Mouse (Mus musculus) urinary bladder, adult 2 months (tissue): ENCODE measurements around the gene Pkd2l1. TPM values are rescaled to one million over a fixed set of nuclear protein-coding genes. Genes with fewer than 3 reads are reported as not detected.

Experiments used
- DNase-seq: peaks from one replicate; pipeline ENCODE4 v3.0.0; 2022; ENCODE audit warnings: low spot score
- polyA plus RNA-seq: library from polyadenylated mRNA; depleted of rRNA; stranded (reverse); fragments of >200 nt; gene quantifications from 2 replicates; pipeline ENCODE4 v1.2.3, GENCODE M21; 2012; rRNA removed

The Pkd2l1 gene
- polyA plus RNA-seq, 1 experiment: not detected

DNA sequence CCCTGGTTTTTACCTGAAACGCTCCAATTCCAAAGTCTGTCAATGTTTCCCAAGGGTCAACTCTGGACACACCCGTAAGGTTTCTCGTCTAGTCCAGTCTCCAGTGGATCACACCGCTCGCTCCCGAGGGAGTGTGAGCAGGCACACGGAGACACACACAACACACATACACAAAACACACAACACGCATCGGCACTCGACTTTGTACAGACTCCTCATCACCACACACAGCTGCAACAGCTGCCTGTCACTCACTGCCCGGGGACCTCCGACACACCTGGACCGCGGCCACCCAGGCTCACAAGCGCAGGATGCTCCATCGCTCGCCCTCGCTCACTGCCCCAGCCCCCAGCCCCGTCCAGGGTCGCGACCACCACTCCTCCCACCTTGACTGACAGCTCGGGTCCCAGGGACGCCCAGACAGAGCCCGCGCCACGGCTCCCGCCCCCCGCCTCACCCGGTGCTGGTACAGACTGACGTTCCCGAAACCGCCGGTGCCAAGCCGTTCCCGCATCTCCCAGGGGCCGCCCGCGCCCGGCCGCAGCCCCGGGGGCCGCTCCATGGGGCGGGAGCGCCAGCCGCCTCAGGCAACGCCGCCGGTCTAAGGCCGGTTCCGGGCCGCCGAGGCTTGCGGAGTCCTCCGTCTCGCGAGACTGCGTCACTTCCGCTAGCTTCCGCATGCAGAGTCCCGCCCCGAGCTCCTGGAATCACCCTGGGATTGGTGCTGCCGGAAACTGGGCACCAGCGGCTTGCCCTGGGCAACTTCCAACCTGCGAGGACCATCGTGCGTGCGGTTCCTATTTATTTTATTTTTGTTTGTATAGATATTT is 85.2 kb downstream of the Pkd2l1 start, which contains the start of gene Chuk:
Chuk (minus strand) TSS at position 650 of the 830 bp plus-strand sequence.
- DNase-seq: peak; percentile 93

- no peak for DNase-seq
These were observed 87.8 kb downstream of the Pkd2l1 start for GRCm38 (mm10) chr19:44104393-44104792.

- DNase-seq: no peak
These were observed 89.2 kb downstream of the Pkd2l1 start for GRCm38 (mm10) chr19:44103001-44103400.

GRCm38 (mm10) chr19:44100840-44101239 is 91.4 kb downstream of the Pkd2l1 start:
- no peak for DNase-seq

Other genes with a start within 250 kb of the Pkd2l1 start
- gene Cpn1, start 205.9 kb downstream of the Pkd2l1 start, polyA plus RNA-seq: 0.18 and 0.21 TPM in 2 replicates
- gene Cyp2c23, start 163.2 kb downstream of the Pkd2l1 start, polyA plus RNA-seq: 2.2 and 2.5 TPM in 2 replicates
- gene Erlin1, start 122.7 kb downstream of the Pkd2l1 start, polyA plus RNA-seq: 21.8 and 29.5 TPM in 2 replicates
- 53.4 and 70.8 TPM in 2 replicates for gene Chuk, start 85.0 kb downstream of the Pkd2l1 start, polyA plus RNA-seq
- 15.0 and 17.0 TPM in 2 replicates for gene Cwf19l1, start 56.6 kb downstream of the Pkd2l1 start, polyA plus RNA-seq
- 54.2 and 61.4 TPM in 2 replicates for gene Bloc1s2, start 46.0 kb downstream of the Pkd2l1 start, polyA plus RNA-seq
- 0.01 and 0.28 TPM in 2 replicates for gene Scd3, start 10.8 kb upstream of the Pkd2l1 start, polyA plus RNA-seq
- 121 and 151 TPM in 2 replicates for gene Scd2, start 101.2 kb upstream of the Pkd2l1 start, polyA plus RNA-seq
- 0.87 and 1.0 TPM in 2 replicates for gene Scd4, start 140.7 kb upstream of the Pkd2l1 start, polyA plus RNA-seq
- gene Scd1, start 215.4 kb upstream of the Pkd2l1 start, polyA plus RNA-seq: 190 and 197 TPM in 2 replicates